Mouse (Mus musculus) lung, postnatal 0 days (tissue): ENCODE measurements at regions not wholly inside any gene's neighbourhood (a gene's known extent, or its start where the extent isn't known, plus 50 kb on each side); places are given as distances from the start of the nearest gene placed in this dataset.

Experiments
- CTCF ChIP-seq: IDR thresholded peaks from 2 replicates; pipeline ENCODE4 v1.5.1; 2016; ENCODE audit warnings: antibody characterized with exemption, mild to moderate bottlenecking
- EP300 ChIP-seq: IDR thresholded peaks from 2 replicates; pipeline ENCODE4 v1.6.1; 2016; ENCODE audit warnings: antibody characterized with exemption, mild to moderate bottlenecking, control low read depth

- TF ChIP-seq EP300 (no peak), CTCF (no peak)
Measured at GRCm38 (mm10) chr1:23207843-23208242, 105.8 kb upstream of the 4933415F23Rik start.
